Comparison of ENCODE assay signal across 9 mouse cellular contexts in genomic region chr2:79265665-79266064, GRCm38 (mm10). TPM values are rescaled to one million over a fixed set of nuclear protein-coding genes. Genes with fewer than 3 reads are reported as not detected.
DNase-seq lines count a peak whose midpoint lies in the region; ATAC-seq and TF ChIP-seq lines count a peak whose summit lies in the region.
"Had no signal": no experiment of that assay in that cellular context is flagged by ENCODE, and none has a peak within 500 bp of the region (broad histone marks: within the 10 kb centered on the region; RNA-seq: fewer than 3 reads in every experiment).

No protein-coding gene starts in this region.

- H3K79me2 ChIP-seq in liver, adult 2 months (ENCODE audit: control insufficient read depth, insufficient read depth, low read length), result no peaks in the 10 kb centered on the region

- TF ChIP-seq CTCF in liver, adult 2 months (IDR thresholded peaks at IDR 0.05; ENCODE audit: low read depth, low read length), result peak; percentile 65

- WGBS in liver, adult 2 months, result 24% methylated on average over 4 of the region's 4 CpGs
- 40% methylated on average over 4 of the region's 4 CpGs for WGBS in forebrain, embryonic 10.5 days

- no peaks in the 10 kb centered on the region for H3K4me1 ChIP-seq in liver, adult 2 months (ENCODE audit: control insufficient read depth, insufficient read depth, low read length)
- no peaks in the 10 kb centered on the region for H3K4me1 ChIP-seq in forebrain, embryonic 10.5 days
- H3K4me1 ChIP-seq: hindbrain, embryonic 15.5 days had no signal

- no peaks in the 10 kb centered on the region for H3K27me3 ChIP-seq in liver, adult 2 months (ENCODE audit: control insufficient read depth, insufficient read depth, low read length)
- H3K27me3 ChIP-seq in forebrain, embryonic 10.5 days (ENCODE audit: poor library complexity, severe bottlenecking), result no peaks in the 10 kb centered on the region
- H3K27me3 ChIP-seq: hindbrain, embryonic 15.5 days had no signal

- no peak for TF ChIP-seq POLR2A in liver, adult 2 months (IDR thresholded peaks at IDR 0.05; ENCODE audit: extremely low read depth, insufficient read depth, low read length)

- no peaks in the 10 kb centered on the region for H3K9me3 ChIP-seq in forebrain, embryonic 10.5 days
- H3K9me3 ChIP-seq: hindbrain, embryonic 15.5 days had no signal

- peak; percentile 45 for DNase-seq in right cerebral cortex, adult 18-20 months
- DNase-seq in right cerebral cortex, postnatal 25 days, result no peak
- peak; percentile 59 to 89 for DNase-seq in adrenal gland, adult (ENCODE audit: inconsistent age in 2 of 2, low spot score in 1 of 2)
- peak; percentile 61 to 64 for DNase-seq in cerebellum, postnatal 36 days
- peak; percentile 23 for DNase-seq in liver, adult 2 months (ENCODE audit: extremely low read depth, low read depth, low spot score)
- peak; percentile 55 for DNase-seq in right cerebral cortex, postnatal 14 days
- no peak for DNase-seq in forebrain, embryonic 10.5 days (ENCODE audit: extremely low spot score, low spot score)

- no peak overlapping the region for H3K4me3 ChIP-seq in liver, adult 2 months (ENCODE audit: insufficient read depth, low read depth, low read length)
- no peak overlapping the region for H3K4me3 ChIP-seq in forebrain, embryonic 10.5 days
- H3K4me3 ChIP-seq: hindbrain, embryonic 15.5 days had no signal

- H3K27ac ChIP-seq in liver, adult 2 months (replicated peaks; ENCODE audit: insufficient read depth, low read depth, low read length), result no peak overlapping the region
- no peak overlapping the region for H3K27ac ChIP-seq in forebrain, embryonic 10.5 days
- H3K27ac ChIP-seq: hindbrain, embryonic 15.5 days had no signal

- H3K36me3 ChIP-seq in liver, adult 2 months (ENCODE audit: control insufficient read depth, insufficient read depth, low read length), result no peaks in the 10 kb centered on the region
- no peaks in the 10 kb centered on the region for H3K36me3 ChIP-seq in forebrain, embryonic 10.5 days (replicated peaks)
- H3K36me3 ChIP-seq: hindbrain, embryonic 15.5 days had no signal

- peak; percentile 47 to 59; a peak in 3 of 4 replicates for ATAC-seq in hematopoietic stem cell, adult 5-6 weeks (replicated peaks in 1 of 2; ENCODE audit: insufficient read depth in 1 of 2, low FRiP score in 2 of 2, low TSS enrichment in 1 of 2, low read depth in 1 of 2, poor library complexity in 2 of 2, severe bottlenecking in 2 of 2)

- H3K9ac ChIP-seq in liver, adult 2 months (ENCODE audit: low read depth, low read length), result no peak overlapping the region
- H3K9ac ChIP-seq: hindbrain, embryonic 15.5 days had no signal

RNA-seq across cellular contexts. Expression of gene Itga4, which starts 10.4 kb away (rescaled TPM):
- total RNA-seq in hematopoietic stem cell, adult 5-6 weeks (2017), result 117 and 133 TPM in 2 replicates
- total RNA-seq in liver, adult 2 months (2014; rRNA removed), result 2.0 and 2.2 TPM in 2 replicates
- polyA plus RNA-seq in liver, adult 2 months (2012; rRNA removed), result 0.21 and 0.48 TPM in 2 replicates
- 6.1 and 6.4 TPM in 2 replicates for polyA plus RNA-seq in forebrain, embryonic 10.5 days (2016; fragmentation: Nextera tagmentation; extraction: Ambion mirVana)

Comparison
In these comparisons a context has a peak if more than half of its experiments do, and no peak if none do; other contexts are left out.
1. DNase-seq: peak in right cerebral cortex, adult 18-20 months (single experiment), adrenal gland, adult (2 of 2), cerebellum, postnatal 36 days (2 of 2), liver, adult 2 months (single experiment) and right cerebral cortex, postnatal 14 days (single experiment); none in right cerebral cortex, postnatal 25 days (single experiment) and forebrain, embryonic 10.5 days (single experiment).
2. RNA of gene Itga4, which starts 10.4 kb away (total RNA-seq): 117 to 133 TPM in hematopoietic stem cell, adult 5-6 weeks; 2.0 to 2.2 TPM in liver, adult 2 months; every median in the first group is over 10 times any median in the second.